Mouse (Mus musculus) kidney, postnatal 25 days (tissue): ENCODE measurements around the gene Tmem268.

Experiments
- DNase-seq, 2 experiments: peaks; one replicate each; pipeline ENCODE4 v3.0.0; 2021; ENCODE audit warnings: mixed read lengths in 2 of 2

Gene Tmem268

GRCm38 (mm10) chr4:63604945-63605344 is 46.4 kb downstream of the Tmem268 start, which contains the start of gene Gm11213:
Gene Gm11213 (minus strand): TSS chr4:63605261.
- DNase-seq, result no peak

- no peak for DNase-seq
Observed at GRCm38 (mm10) chr4:63605545-63605944, 47.0 kb downstream of the Tmem268 start.

- no peak for DNase-seq
Observed at GRCm38 (mm10) chr4:63605968-63606367, 47.4 kb downstream of the Tmem268 start.

- DNase-seq, result no peak
Observed at GRCm38 (mm10) chr4:63608391-63608790, 49.8 kb downstream of the Tmem268 start.

GRCm38 (mm10) chr4:63621861-63622260 is 63.3 kb downstream of the Tmem268 start:
- DNase-seq, result no peak

- DNase-seq, result peak in 1 of 2 experiments; percentile 32
Observed at GRCm38 (mm10) chr4:63622378-63622835, 63.8 kb downstream of the Tmem268 start, which contains the start of gene Tex48. Gene Tex48 (minus strand): TSS chr4:63622428.

- no peak for DNase-seq
Observed at GRCm38 (mm10) chr4:63625563-63626080, 67.0 kb downstream of the Tmem268 start.

- no peak for DNase-seq
Observed at GRCm38 (mm10) chr4:63627111-63627510, 68.5 kb downstream of the Tmem268 start.

GRCm38 (mm10) chr4:63633181-63633580 is 74.6 kb downstream of the Tmem268 start:
- no peak for DNase-seq
